Comparison of ENCODE assay signal across 5 mouse cellular contexts in the genomic region with DNA sequence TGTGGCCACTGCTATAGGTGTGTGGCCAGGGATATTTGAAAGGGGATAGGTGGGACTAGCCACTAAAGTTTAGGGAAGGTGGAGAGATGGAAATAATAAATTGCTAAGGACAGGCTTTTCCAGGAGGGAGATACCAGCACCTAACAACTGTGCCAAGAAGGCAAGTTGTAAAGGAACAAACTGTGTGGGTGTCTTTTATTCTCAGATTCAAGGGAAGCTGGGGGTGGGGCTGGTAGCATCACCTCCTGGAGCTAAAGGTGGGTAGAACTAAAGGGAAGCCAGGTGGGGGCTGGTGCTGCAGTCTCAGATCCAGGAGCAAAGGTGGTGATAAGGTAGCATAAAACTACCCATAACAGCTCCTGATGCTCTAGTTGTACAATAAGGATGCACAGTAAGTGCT.
"Had no signal": no experiment of that assay in that cellular context is flagged by ENCODE, and none has a peak within 500 bp of the region (broad histone marks: within the 10 kb centered on the region; RNA-seq: fewer than 3 reads in every experiment).

No protein-coding gene starts in this region.

- DNase-seq: kidney, adult 8-10 months; kidney, postnatal 25 days; lung, adult 2 months; lung, postnatal 36 days; thymus, postnatal 4 days had no signal
